Mouse (Mus musculus): ENCODE measurements at regions not wholly inside any gene's neighbourhood (a gene's known extent, or its start where the extent isn't known, plus 50 kb on each side); places are given as distances from the start of the nearest gene placed in this dataset.

GRCm38 (mm10) chr7:40766142-40766541 is 132.0 kb upstream of the Vstm2b start:
- no peak overlapping the region for H3K27ac ChIP-seq (ENCODE audit: low read depth, low read length)
- 56% methylated on average over 3 of the region's 3 CpGs for WGBS
- no peak overlapping the region for H3K4me2 ChIP-seq (replicated peaks; ENCODE audit: low read depth, low read length)
- H3K36me3 ChIP-seq (ENCODE audit: control insufficient read depth, insufficient read depth, low read length) = no peaks in the 10 kb centered on the region
- no peaks in the 10 kb centered on the region for H3K4me1 ChIP-seq (replicated peaks; ENCODE audit: control insufficient read depth, insufficient read depth, low read length)
- H3K27me3 ChIP-seq (ENCODE audit: control insufficient read depth, insufficient read depth, low read length) = no peaks in the 10 kb centered on the region
- H3K4me3 ChIP-seq (ENCODE audit: low read depth, low read length) = no peak overlapping the region
- no peak for ATAC-seq (ENCODE audit: low FRiP score)
- no peak for DNase-seq (ENCODE audit: low spot score)
- H3K9me3 ChIP-seq (ENCODE audit: control insufficient read depth, low read length) = no peaks in the 10 kb centered on the region
- no peak overlapping the region for H3K9ac ChIP-seq (ENCODE audit: low read depth, low read length)

GRCm38 (mm10) chr7:40776220-40776619 is 121.9 kb upstream of the Vstm2b start:
- Histone ChIP-seq H3K9me3 (ENCODE audit: control insufficient read depth, low read length) (no peaks in the 10 kb centered on the region), H3K4me1 (replicated peaks; ENCODE audit: control insufficient read depth, insufficient read depth, low read length) (no peaks in the 10 kb centered on the region), H3K9ac (ENCODE audit: low read depth, low read length) (no peak overlapping the region), H3K27me3 (ENCODE audit: control insufficient read depth, insufficient read depth, low read length) (no peaks in the 10 kb centered on the region), H3K4me3 (ENCODE audit: low read depth, low read length) (no peak overlapping the region), H3K27ac (ENCODE audit: low read depth, low read length) (no peak overlapping the region), H3K4me2 (replicated peaks; ENCODE audit: low read depth, low read length) (no peak overlapping the region), H3K36me3 (ENCODE audit: control insufficient read depth, insufficient read depth, low read length) (no peaks in the 10 kb centered on the region)
- no peak for ATAC-seq (ENCODE audit: low FRiP score)
- 33% methylated on average over 4 of the region's 4 CpGs for WGBS
- DNase-seq (ENCODE audit: low spot score) = peak; percentile 36

GRCm38 (mm10) chr7:40784906-40785305 is 113.2 kb upstream of the Vstm2b start:
- no peak overlapping the region for H3K4me2 ChIP-seq (replicated peaks; ENCODE audit: low read depth, low read length)
- ATAC-seq (ENCODE audit: low FRiP score) (no peak), DNase-seq (ENCODE audit: low spot score) (no peak)
- H3K4me1 ChIP-seq (replicated peaks; ENCODE audit: control insufficient read depth, insufficient read depth, low read length) = no peaks in the 10 kb centered on the region
- H3K9ac ChIP-seq (ENCODE audit: low read depth, low read length) = no peak overlapping the region
- no peaks in the 10 kb centered on the region for H3K36me3 ChIP-seq (ENCODE audit: control insufficient read depth, insufficient read depth, low read length)
- WGBS = 88% methylated on average over 1 of the region's 1 CpGs
- no peaks in the 10 kb centered on the region for H3K27me3 ChIP-seq (ENCODE audit: control insufficient read depth, insufficient read depth, low read length)
- H3K4me3 ChIP-seq (ENCODE audit: low read depth, low read length) = no peak overlapping the region
- no peak overlapping the region for H3K27ac ChIP-seq (ENCODE audit: low read depth, low read length)
- no peaks in the 10 kb centered on the region for H3K9me3 ChIP-seq (ENCODE audit: control insufficient read depth, low read length)

- Histone ChIP-seq H3K36me3 (ENCODE audit: control insufficient read depth, insufficient read depth, low read length) (no peaks in the 10 kb centered on the region), H3K9me3 (ENCODE audit: control insufficient read depth, low read length) (no peaks in the 10 kb centered on the region), H3K27ac (ENCODE audit: low read depth, low read length) (no peak overlapping the region), H3K4me2 (replicated peaks; ENCODE audit: low read depth, low read length) (no peak overlapping the region), H3K9ac (ENCODE audit: low read depth, low read length) (no peak overlapping the region), H3K4me3 (ENCODE audit: low read depth, low read length) (no peak overlapping the region), H3K4me1 (replicated peaks; ENCODE audit: control insufficient read depth, insufficient read depth, low read length) (no peaks in the 10 kb centered on the region), H3K27me3 (ENCODE audit: control insufficient read depth, insufficient read depth, low read length) (no peaks in the 10 kb centered on the region)
- 65% methylated on average over 2 of the region's 2 CpGs for WGBS
- ATAC-seq (ENCODE audit: low FRiP score) (no peak), DNase-seq (ENCODE audit: low spot score) (no peak)
Observed at GRCm38 (mm10) chr7:40786758-40787157, 111.4 kb upstream of the Vstm2b start.

- 89% methylated on average over 2 of the region's 2 CpGs for WGBS
- Histone ChIP-seq H3K4me2 (replicated peaks; ENCODE audit: low read depth, low read length) (no peak overlapping the region), H3K27ac (ENCODE audit: low read depth, low read length) (no peak overlapping the region), H3K9me3 (ENCODE audit: control insufficient read depth, low read length) (no peaks in the 10 kb centered on the region), H3K4me1 (replicated peaks; ENCODE audit: control insufficient read depth, insufficient read depth, low read length) (no peaks in the 10 kb centered on the region), H3K9ac (ENCODE audit: low read depth, low read length) (no peak overlapping the region), H3K4me3 (ENCODE audit: low read depth, low read length) (no peak overlapping the region), H3K27me3 (ENCODE audit: control insufficient read depth, insufficient read depth, low read length) (no peaks in the 10 kb centered on the region), H3K36me3 (ENCODE audit: control insufficient read depth, insufficient read depth, low read length) (no peaks in the 10 kb centered on the region)
- ATAC-seq (ENCODE audit: low FRiP score) (no peak), DNase-seq (ENCODE audit: low spot score) (no peak)
Observed at GRCm38 (mm10) chr7:40788486-40788885, 109.6 kb upstream of the Vstm2b start.

- Histone ChIP-seq H3K9me3 (ENCODE audit: control insufficient read depth, low read length) (no peaks in the 10 kb centered on the region), H3K27ac (ENCODE audit: low read depth, low read length) (no peak overlapping the region), H3K36me3 (ENCODE audit: control insufficient read depth, insufficient read depth, low read length) (no peaks in the 10 kb centered on the region), H3K9ac (ENCODE audit: low read depth, low read length) (no peak overlapping the region), H3K4me3 (ENCODE audit: low read depth, low read length) (no peak overlapping the region), H3K4me1 (replicated peaks; ENCODE audit: control insufficient read depth, insufficient read depth, low read length) (no peaks in the 10 kb centered on the region), H3K27me3 (ENCODE audit: control insufficient read depth, insufficient read depth, low read length) (no peaks in the 10 kb centered on the region), H3K4me2 (replicated peaks; ENCODE audit: low read depth, low read length) (no peak overlapping the region)
- ATAC-seq (ENCODE audit: low FRiP score) (no peak), DNase-seq (ENCODE audit: low spot score) (no peak)
- WGBS = 83% methylated on average over 11 of the region's 11 CpGs
Observed at GRCm38 (mm10) chr7:40794458-40795207, 103.5 kb upstream of the Vstm2b start.

- DNase-seq (ENCODE audit: low spot score) (no peak), ATAC-seq (ENCODE audit: low FRiP score) (no peak)
- WGBS = 75% methylated on average over 7 of the region's 7 CpGs
- Histone ChIP-seq H3K9ac (ENCODE audit: low read depth, low read length) (no peak overlapping the region), H3K4me1 (replicated peaks; ENCODE audit: control insufficient read depth, insufficient read depth, low read length) (no peaks in the 10 kb centered on the region), H3K4me3 (ENCODE audit: low read depth, low read length) (no peak overlapping the region), H3K27ac (ENCODE audit: low read depth, low read length) (no peak overlapping the region), H3K9me3 (ENCODE audit: control insufficient read depth, low read length) (no peaks in the 10 kb centered on the region), H3K36me3 (ENCODE audit: control insufficient read depth, insufficient read depth, low read length) (no peaks in the 10 kb centered on the region), H3K27me3 (ENCODE audit: control insufficient read depth, insufficient read depth, low read length) (no peaks in the 10 kb centered on the region), H3K4me2 (replicated peaks; ENCODE audit: low read depth, low read length) (no peak overlapping the region)
Observed at GRCm38 (mm10) chr7:40799794-40800193, 98.3 kb upstream of the Vstm2b start.

- H3K9ac ChIP-seq (ENCODE audit: low read depth, low read length) = no peak overlapping the region
- no peak overlapping the region for H3K27ac ChIP-seq (ENCODE audit: low read depth, low read length)
- no peaks in the 10 kb centered on the region for H3K27me3 ChIP-seq (ENCODE audit: control insufficient read depth, insufficient read depth, low read length)
- no peaks in the 10 kb centered on the region for H3K4me1 ChIP-seq (replicated peaks; ENCODE audit: control insufficient read depth, insufficient read depth, low read length)
- 67% methylated on average over 2 of the region's 2 CpGs for WGBS
- ATAC-seq (ENCODE audit: low FRiP score) (no peak), DNase-seq (ENCODE audit: low spot score) (no peak)
- no peaks in the 10 kb centered on the region for H3K36me3 ChIP-seq (ENCODE audit: control insufficient read depth, insufficient read depth, low read length)
- H3K9me3 ChIP-seq (ENCODE audit: control insufficient read depth, low read length) = no peaks in the 10 kb centered on the region
- H3K4me3 ChIP-seq (ENCODE audit: low read depth, low read length) = no peak overlapping the region
- H3K4me2 ChIP-seq (replicated peaks; ENCODE audit: low read depth, low read length) = no peak overlapping the region
Observed at GRCm38 (mm10) chr7:40801291-40801690, 96.8 kb upstream of the Vstm2b start.

- ATAC-seq (ENCODE audit: low FRiP score) (no peak), DNase-seq (ENCODE audit: low spot score) (no peak)
- Histone ChIP-seq H3K36me3 (ENCODE audit: control insufficient read depth, insufficient read depth, low read length) (no peaks in the 10 kb centered on the region), H3K9ac (ENCODE audit: low read depth, low read length) (no peak overlapping the region), H3K4me1 (replicated peaks; ENCODE audit: control insufficient read depth, insufficient read depth, low read length) (no peaks in the 10 kb centered on the region), H3K27ac (ENCODE audit: low read depth, low read length) (no peak overlapping the region), H3K4me2 (replicated peaks; ENCODE audit: low read depth, low read length) (no peak overlapping the region), H3K4me3 (ENCODE audit: low read depth, low read length) (no peak overlapping the region), H3K27me3 (ENCODE audit: control insufficient read depth, insufficient read depth, low read length) (no peaks in the 10 kb centered on the region), H3K9me3 (ENCODE audit: control insufficient read depth, low read length) (no peaks in the 10 kb centered on the region)
- WGBS = 41% methylated on average over 2 of the region's 2 CpGs
Observed at GRCm38 (mm10) chr7:40805211-40805610, 92.9 kb upstream of the Vstm2b start.

All from hindbrain, embryonic 11.5 days (tissue).